Mouse (Mus musculus): Measurements from ENCODE around the gene Dbh. TPM values are rescaled to one million over a fixed set of nuclear protein-coding genes. Genes with fewer than 3 reads are reported as not detected.

The Dbh gene
- polyA plus RNA-seq, 1 experiment from 2014 or later = 2.6 TPM

- Histone ChIP-seq H3K9ac (ENCODE audit: low read depth, low read length) (no peak overlapping the region), H3K27ac (ENCODE audit: low read depth, low read length) (no peak overlapping the region), H3K4me3 (ENCODE audit: low read depth, low read length) (no peak overlapping the region), H3K4me1 (replicated peaks; ENCODE audit: control insufficient read depth, insufficient read depth, low read length) (peaks cover 10% of the 10 kb centered on the region), H3K36me3 (ENCODE audit: control insufficient read depth, insufficient read depth, low read length) (no peaks in the 10 kb centered on the region), H3K4me2 (replicated peaks; ENCODE audit: low read depth, low read length) (no peak overlapping the region), H3K9me3 (ENCODE audit: control insufficient read depth, low read length) (no peaks in the 10 kb centered on the region), H3K27me3 (ENCODE audit: control insufficient read depth, insufficient read depth, low read length) (no peaks in the 10 kb centered on the region)
- 45% methylated on average over 4 of the region's 4 CpGs for WGBS
- ATAC-seq (ENCODE audit: low FRiP score) (no peak), DNase-seq (ENCODE audit: low spot score) (no peak)
These were observed 38.5 kb upstream of the Dbh start for GRCm38 (mm10) chr2:27126496-27126895.

GRCm38 (mm10) chr2:27128990-27129389 lies 36.0 kb upstream of the Dbh start:
- Histone ChIP-seq H3K4me2 (replicated peaks; ENCODE audit: low read depth, low read length) (no peak overlapping the region), H3K27me3 (ENCODE audit: control insufficient read depth, insufficient read depth, low read length) (no peaks in the 10 kb centered on the region), H3K4me3 (ENCODE audit: low read depth, low read length) (no peak overlapping the region), H3K27ac (ENCODE audit: low read depth, low read length) (no peak overlapping the region), H3K9me3 (ENCODE audit: control insufficient read depth, low read length) (no peaks in the 10 kb centered on the region), H3K4me1 (replicated peaks; ENCODE audit: control insufficient read depth, insufficient read depth, low read length) (no peaks in the 10 kb centered on the region), H3K36me3 (ENCODE audit: control insufficient read depth, insufficient read depth, low read length) (no peaks in the 10 kb centered on the region), H3K9ac (ENCODE audit: low read depth, low read length) (no peak overlapping the region)
- WGBS = 68% methylated on average over 3 of the region's 3 CpGs
- ATAC-seq (ENCODE audit: low FRiP score) (no peak), DNase-seq (ENCODE audit: low spot score) (no peak)

GRCm38 (mm10) chr2:27135935-27136334 lies 29.1 kb upstream of the Dbh start:
- no peak overlapping the region for H3K9ac ChIP-seq (ENCODE audit: low read depth, low read length)
- H3K4me2 ChIP-seq (replicated peaks; ENCODE audit: low read depth, low read length) = no peak overlapping the region
- no peaks in the 10 kb centered on the region for H3K4me1 ChIP-seq (replicated peaks; ENCODE audit: control insufficient read depth, insufficient read depth, low read length)
- no peak overlapping the region for H3K27ac ChIP-seq (ENCODE audit: low read depth, low read length)
- H3K9me3 ChIP-seq (ENCODE audit: control insufficient read depth, low read length) = no peaks in the 10 kb centered on the region
- H3K27me3 ChIP-seq (ENCODE audit: control insufficient read depth, insufficient read depth, low read length) = no peaks in the 10 kb centered on the region; the same call in 1 of the 2 replicates
- no peak for DNase-seq (ENCODE audit: low spot score)
- no peaks in the 10 kb centered on the region for H3K36me3 ChIP-seq (ENCODE audit: control insufficient read depth, insufficient read depth, low read length)
- ATAC-seq (ENCODE audit: low FRiP score) = no peak
- WGBS = 88% methylated on average over 5 of the region's 5 CpGs
- no peak overlapping the region for H3K4me3 ChIP-seq (ENCODE audit: low read depth, low read length)

DNA sequence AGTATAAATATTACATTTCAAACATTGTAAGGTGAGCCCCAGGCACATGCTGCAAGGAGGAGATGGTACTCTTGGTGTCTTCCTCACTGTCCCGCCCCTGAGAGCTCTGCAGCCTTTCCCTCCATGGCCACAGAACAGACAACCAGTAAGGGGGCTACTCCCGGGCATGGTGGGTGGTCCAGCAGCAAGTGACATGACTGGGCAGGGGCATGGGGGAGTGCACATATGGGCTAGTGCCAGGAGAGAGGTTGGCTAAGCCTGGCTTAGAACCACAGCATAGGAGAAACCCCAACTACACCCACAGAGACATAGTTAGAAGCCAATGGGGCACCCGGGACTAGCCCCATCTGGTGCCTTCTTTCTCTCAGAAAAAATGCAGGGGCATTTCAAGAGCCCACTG lies 28.7 kb upstream of the Dbh start:
- Histone ChIP-seq H3K27ac (ENCODE audit: low read depth, low read length) (no peak overlapping the region), H3K4me1 (replicated peaks; ENCODE audit: control insufficient read depth, insufficient read depth, low read length) (no peaks in the 10 kb centered on the region), H3K36me3 (ENCODE audit: control insufficient read depth, insufficient read depth, low read length) (no peaks in the 10 kb centered on the region), H3K27me3 (ENCODE audit: control insufficient read depth, insufficient read depth, low read length) (peaks cover 4% of the 10 kb centered on the region; the same call in 1 of the 2 replicates), H3K4me3 (ENCODE audit: low read depth, low read length) (no peak overlapping the region), H3K9me3 (ENCODE audit: control insufficient read depth, low read length) (no peaks in the 10 kb centered on the region), H3K4me2 (replicated peaks; ENCODE audit: low read depth, low read length) (no peak overlapping the region), H3K9ac (ENCODE audit: low read depth, low read length) (no peak overlapping the region)
- 73% methylated on average over 3 of the region's 3 CpGs for WGBS
- ATAC-seq (ENCODE audit: low FRiP score) (no peak), DNase-seq (ENCODE audit: low spot score) (no peak)

DNA sequence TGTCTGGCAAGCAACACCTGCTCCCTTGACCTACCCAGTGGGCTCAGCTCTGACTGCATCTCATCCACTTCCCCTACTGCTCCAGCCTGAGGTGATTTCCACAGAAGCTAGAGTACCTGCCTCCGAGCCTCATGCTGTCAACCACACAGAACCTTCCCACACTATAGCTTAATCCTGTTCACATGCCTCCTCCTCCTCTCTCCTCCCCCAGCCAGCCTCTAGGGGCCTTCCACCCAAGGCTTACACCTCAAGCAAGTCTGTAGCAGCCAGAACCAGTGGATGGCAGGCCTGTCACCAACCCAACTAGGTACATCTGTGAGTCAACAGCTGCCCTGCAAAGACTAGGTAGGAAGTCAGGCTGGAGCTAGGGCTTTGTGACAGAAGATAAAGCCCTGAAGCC lies 28.2 kb upstream of the Dbh start:
- ATAC-seq (ENCODE audit: low FRiP score) (no peak), DNase-seq (ENCODE audit: low spot score) (no peak)
- peaks cover 7% of the 10 kb centered on the region for H3K27me3 ChIP-seq (ENCODE audit: control insufficient read depth, insufficient read depth, low read length)
- no peak overlapping the region for H3K4me3 ChIP-seq (ENCODE audit: low read depth, low read length)
- H3K4me2 ChIP-seq (replicated peaks; ENCODE audit: low read depth, low read length) = no peak overlapping the region
- no peaks in the 10 kb centered on the region for H3K4me1 ChIP-seq (replicated peaks; ENCODE audit: control insufficient read depth, insufficient read depth, low read length)
- no peak overlapping the region for H3K27ac ChIP-seq (ENCODE audit: low read depth, low read length)
- 74% methylated on average over 1 of the region's 1 CpGs for WGBS
- H3K36me3 ChIP-seq (ENCODE audit: control insufficient read depth, insufficient read depth, low read length) = no peaks in the 10 kb centered on the region
- H3K9ac ChIP-seq (ENCODE audit: low read depth, low read length) = no peak overlapping the region
- H3K9me3 ChIP-seq (ENCODE audit: control insufficient read depth, low read length) = no peaks in the 10 kb centered on the region

- H3K27ac ChIP-seq (ENCODE audit: low read depth, low read length) = no peak overlapping the region
These were observed 26.7 kb upstream of the Dbh start for GRCm38 (mm10) chr2:27138356-27138755.

GRCm38 (mm10) chr2:27141950-27142693 lies 22.9 kb upstream of the Dbh start, which contains the start of gene Fam163b:
Gene Fam163b, minus strand, starts transcription at chr2:27142491.
- Histone ChIP-seq H3K36me3 (ENCODE audit: control insufficient read depth, insufficient read depth, low read length) (no peaks in the 10 kb centered on the region), H3K27ac (ENCODE audit: low read depth, low read length) (no peak within 1 kb of the TSS), H3K9me3 (ENCODE audit: control insufficient read depth, low read length) (no peaks in the 10 kb centered on the region), H3K4me1 (replicated peaks; ENCODE audit: control insufficient read depth, insufficient read depth, low read length) (no peaks in the 10 kb centered on the region; the same call in 1 of the 2 replicates), H3K27me3 (ENCODE audit: control insufficient read depth, insufficient read depth, low read length) (peaks cover 14% of the 10 kb centered on the region), H3K9ac (ENCODE audit: low read depth, low read length) (0 out of 2 replicates have a peak within 1 kb of the TSS, but pooled peaks have one; percentile 7), H3K4me2 (replicated peaks; ENCODE audit: low read depth, low read length) (peak within 1 kb of the TSS; percentile 71), H3K4me3 (ENCODE audit: low read depth, low read length) (peak within 1 kb of the TSS; percentile 35)
- peak; percentile 76 for DNase-seq (ENCODE audit: low spot score)
- 2% methylated on average over 61 of the region's 62 CpGs for WGBS
- ATAC-seq (ENCODE audit: low FRiP score) = peak; percentile 22; the same call in 1 of the 2 replicates

More at GRCm38 (mm10) chr2:27138356-27138755, 26.7 kb upstream of the Dbh start:
- Histone ChIP-seq H3K27me3 (ENCODE audit: control insufficient read depth, insufficient read depth, low read length) (peaks cover 14% of the 10 kb centered on the region), H3K9ac (ENCODE audit: low read depth, low read length) (no peak overlapping the region), H3K4me1 (replicated peaks; ENCODE audit: control insufficient read depth, insufficient read depth, low read length) (no peaks in the 10 kb centered on the region; the same call in 1 of the 2 replicates), H3K4me2 (replicated peaks; ENCODE audit: low read depth, low read length) (no peak overlapping the region), H3K9me3 (ENCODE audit: control insufficient read depth, low read length) (no peaks in the 10 kb centered on the region), H3K4me3 (ENCODE audit: low read depth, low read length) (no peak overlapping the region), H3K36me3 (ENCODE audit: control insufficient read depth, insufficient read depth, low read length) (no peaks in the 10 kb centered on the region)
- no peak for DNase-seq (ENCODE audit: low spot score)
- ATAC-seq (ENCODE audit: low FRiP score) = no peak
- WGBS = 72% methylated on average over 4 of the region's 4 CpGs

GRCm38 (mm10) chr2:27144957-27145356 lies 20.1 kb upstream of the Dbh start:
- no peaks in the 10 kb centered on the region for H3K36me3 ChIP-seq (ENCODE audit: control insufficient read depth, insufficient read depth, low read length)
- no peak overlapping the region for H3K4me2 ChIP-seq (replicated peaks; ENCODE audit: low read depth, low read length)
- H3K27me3 ChIP-seq (ENCODE audit: control insufficient read depth, insufficient read depth, low read length) = peaks cover 14% of the 10 kb centered on the region
- no peak for DNase-seq (ENCODE audit: low spot score)
- no peaks in the 10 kb centered on the region; the same call in 1 of the 2 replicates for H3K4me1 ChIP-seq (replicated peaks; ENCODE audit: control insufficient read depth, insufficient read depth, low read length)
- H3K4me3 ChIP-seq (ENCODE audit: low read depth, low read length) = no peak overlapping the region
- no peak overlapping the region for H3K27ac ChIP-seq (ENCODE audit: low read depth, low read length)
- ATAC-seq (ENCODE audit: low FRiP score) = no peak
- no peaks in the 10 kb centered on the region for H3K9me3 ChIP-seq (ENCODE audit: control insufficient read depth, low read length)
- WGBS = 68% methylated on average over 2 of the region's 2 CpGs
- no peak overlapping the region for H3K9ac ChIP-seq (ENCODE audit: low read depth, low read length)

GRCm38 (mm10) chr2:27146840-27147239 lies 18.2 kb upstream of the Dbh start:
- no peaks in the 10 kb centered on the region; the same call in 1 of the 2 replicates for H3K4me1 ChIP-seq (replicated peaks; ENCODE audit: control insufficient read depth, insufficient read depth, low read length)
- ATAC-seq (ENCODE audit: low FRiP score) (no peak), DNase-seq (ENCODE audit: low spot score) (no peak)
- no peak overlapping the region for H3K27ac ChIP-seq (ENCODE audit: low read depth, low read length)
- peaks cover 7% of the 10 kb centered on the region for H3K27me3 ChIP-seq (ENCODE audit: control insufficient read depth, insufficient read depth, low read length)
- 85% methylated on average over 6 of the region's 6 CpGs for WGBS
- no peaks in the 10 kb centered on the region for H3K9me3 ChIP-seq (ENCODE audit: control insufficient read depth, low read length)
- no peak overlapping the region for H3K4me3 ChIP-seq (ENCODE audit: low read depth, low read length)
- no peak overlapping the region for H3K9ac ChIP-seq (ENCODE audit: low read depth, low read length)
- H3K36me3 ChIP-seq (ENCODE audit: control insufficient read depth, insufficient read depth, low read length) = no peaks in the 10 kb centered on the region
- no peak overlapping the region for H3K4me2 ChIP-seq (replicated peaks; ENCODE audit: low read depth, low read length)
